Mouse (Mus musculus) stomach, postnatal 0 days (tissue): ENCODE measurements around the gene Tmie. TPM values are rescaled to one million over a fixed set of nuclear protein-coding genes. Genes with fewer than 3 reads are reported as not detected.
A peak's percentile ranks its signal among the peaks of the same experiment; 100 is the strongest.

Source experiments
- ATAC-seq: fragments of 200-750 bp; cut with Nextera tagmentation; 2 replicates; pipeline ENCODE4 v1.8.0; 2017; ENCODE audit not compliant: low FRiP score, low TSS enrichment
- DNase-seq: peaks from one replicate; pipeline ENCODE4 v3.0.0-alpha.2; 2016; ENCODE audit warnings: low spot score
- H3K27ac ChIP-seq: fragments of 300-500 bp; sonication (generic); replicated peaks from 2 replicates; pipeline ENCODE4 v1.5.1; 2014; ENCODE audit warnings: mild to moderate bottlenecking, control low read depth
- H3K27me3 ChIP-seq: fragments of 300-500 bp; sonication (generic); 2 replicates; pipeline ENCODE4 v1.6.1; 2014; ENCODE audit warnings: low read length; ENCODE audit not compliant: control insufficient read depth, insufficient read depth
- H3K36me3 ChIP-seq: fragments of 300-500 bp; sonication (generic); 2 replicates; pipeline ENCODE4 v1.6.1; 2014; ENCODE audit warnings: low read length, mixed read lengths; ENCODE audit not compliant: control insufficient read depth, insufficient read depth
- H3K4me1 ChIP-seq: fragments of 300-500 bp; sonication (generic); replicated peaks from 2 replicates; pipeline ENCODE4 v1.6.1; 2014; ENCODE audit warnings: antibody characterized with exemption; ENCODE audit not compliant: control insufficient read depth, insufficient read depth
- H3K4me2 ChIP-seq: fragments of 300-500 bp; sonication (generic); replicated peaks from 2 replicates; pipeline ENCODE4 v1.6.1; 2014; ENCODE audit warnings: low read depth, mild to moderate bottlenecking, control low read depth, moderate library complexity
- H3K4me3 ChIP-seq: fragments of 300-500 bp; sonication (generic); 2 replicates; pipeline ENCODE4 v1.5.1; 2014; ENCODE audit warnings: low read depth, low read length, control low read depth
- H3K9ac ChIP-seq: fragments of 300-500 bp; sonication (generic); 2 replicates; pipeline ENCODE4 v1.6.1; 2014; ENCODE audit warnings: mild to moderate bottlenecking, low read length, control low read depth, mixed read lengths
- H3K9me3 ChIP-seq: fragments of 300-500 bp; sonication (generic); 2 replicates; pipeline ENCODE4 v1.6.1; 2016; ENCODE audit warnings: low read length; ENCODE audit not compliant: control insufficient read depth
- CTCF ChIP-seq: IDR thresholded peaks from 2 replicates; pipeline ENCODE4 v1.5.1; 2016; ENCODE audit warnings: antibody characterized with exemption, low read depth, mild to moderate bottlenecking, moderate library complexity
- EP300 ChIP-seq: optimal IDR thresholded peaks from 2 replicates; pipeline ENCODE3; 2016; ENCODE audit warnings: antibody characterized with exemption
- WGBS: fragments of 180-500 bp; shearing (Covaris S2); extraction: QIAGEN DNeasy Blood & Tissue Kit; methylation state at CpG from one replicate; pipeline ENCODE4 v1.1.7; 2014; 5-methylcytosine and 5-hydroxymethylcytosine counted together
- polyA plus RNA-seq: library from polyadenylated mRNA; unstranded; fragments of >200 nt; fragmentation: Nextera tagmentation; extraction: Ambion mirVana; gene quantifications from 2 replicates; pipeline ENCODE4 v1.2.1, GENCODE M21; 2015

Gene Tmie
- polyA plus RNA-seq, 1 experiment from 2014 or later = 1.5 TPM

- Histone ChIP-seq H3K4me1 (no peaks in the 10 kb centered on the region), H3K27me3 (no peaks in the 10 kb centered on the region), H3K4me3 (no peak overlapping the region), H3K36me3 (no peaks in the 10 kb centered on the region), H3K27ac (no peak overlapping the region), H3K9ac (no peak overlapping the region), H3K9me3 (no peaks in the 10 kb centered on the region), H3K4me2 (no peak overlapping the region)
- ATAC-seq (no peak), DNase-seq (no peak)
- no peak for TF ChIP-seq CTCF
- TF ChIP-seq EP300 = no peak
- 71% methylated on average over 5 of the region's 5 CpGs for WGBS
Observed at GRCm38 (mm10) chr9:110858967-110859596, 20.8 kb downstream of the Tmie start.

- H3K9ac ChIP-seq = no peak overlapping the region
- no peak overlapping the region for H3K27ac ChIP-seq
- H3K36me3 ChIP-seq = no peaks in the 10 kb centered on the region
- WGBS = 59% methylated on average over 5 of the region's 5 CpGs
- no peaks in the 10 kb centered on the region for H3K9me3 ChIP-seq
- no peaks in the 10 kb centered on the region for H3K27me3 ChIP-seq
- H3K4me3 ChIP-seq = no peak overlapping the region
- H3K4me2 ChIP-seq = no peak overlapping the region
- ATAC-seq (no peak), DNase-seq (no peak)
- no peaks in the 10 kb centered on the region for H3K4me1 ChIP-seq
- TF ChIP-seq EP300 (no peak), CTCF (no peak)
Observed at GRCm38 (mm10) chr9:110858523-110858922, 21.4 kb downstream of the Tmie start.

GRCm38 (mm10) chr9:110857781-110858472 lies 22.0 kb downstream of the Tmie start, which contains the start of gene Prss50:
Prss50 (plus strand) TSS chr9:110857967.
- peak; percentile 38; the same call in 1 of the 2 replicates for ATAC-seq
- H3K9ac ChIP-seq = no peak within 1 kb of the TSS

GRCm38 (mm10) chr9:110856920-110857319 lies 23.0 kb downstream of the Tmie start:
- Histone ChIP-seq H3K27ac (no peak overlapping the region), H3K9me3 (no peaks in the 10 kb centered on the region), H3K27me3 (no peaks in the 10 kb centered on the region), H3K36me3 (no peaks in the 10 kb centered on the region), H3K4me2 (no peak overlapping the region), H3K4me1 (no peaks in the 10 kb centered on the region), H3K9ac (no peak overlapping the region), H3K4me3 (no peak overlapping the region)
- WGBS = 41% methylated on average over 4 of the region's 4 CpGs
- ATAC-seq (no peak), DNase-seq (no peak)
- TF ChIP-seq EP300 (no peak), CTCF (no peak)

More at GRCm38 (mm10) chr9:110857781-110858472, 22.0 kb downstream of the Tmie start, which contains the start of gene Prss50:
- H3K9me3 ChIP-seq = no peaks in the 10 kb centered on the region
- H3K36me3 ChIP-seq = no peaks in the 10 kb centered on the region
- TF ChIP-seq CTCF (peak; percentile 68), EP300 (no peak)
- H3K4me1 ChIP-seq = no peaks in the 10 kb centered on the region
- 12% methylated on average over 43 of the region's 50 CpGs for WGBS
- H3K27ac ChIP-seq = no peak within 1 kb of the TSS
- H3K27me3 ChIP-seq = no peaks in the 10 kb centered on the region
- peak; percentile 40 for DNase-seq
- peak within 1 kb of the TSS; percentile 42 for H3K4me2 ChIP-seq
- peak within 1 kb of the TSS; percentile 12; the same call in 1 of the 2 replicates for H3K4me3 ChIP-seq

GRCm38 (mm10) chr9:110855903-110856302 lies 24.0 kb downstream of the Tmie start:
- no peaks in the 10 kb centered on the region for H3K27me3 ChIP-seq
- H3K36me3 ChIP-seq = no peaks in the 10 kb centered on the region
- no peak overlapping the region for H3K4me3 ChIP-seq
- TF ChIP-seq CTCF (no peak), EP300 (no peak)
- DNase-seq = no peak
- 65% methylated on average over 7 of the region's 7 CpGs for WGBS
- H3K9me3 ChIP-seq = no peaks in the 10 kb centered on the region
- no peaks in the 10 kb centered on the region for H3K4me1 ChIP-seq
- no peak overlapping the region for H3K27ac ChIP-seq
- no peak overlapping the region for H3K4me2 ChIP-seq
- no peak overlapping the region for H3K9ac ChIP-seq
- ATAC-seq = no peak

GRCm38 (mm10) chr9:110849162-110849561 lies 30.8 kb downstream of the Tmie start:
- Histone ChIP-seq H3K36me3 (no peaks in the 10 kb centered on the region), H3K4me2 (no peak overlapping the region), H3K9ac (no peak overlapping the region), H3K4me3 (no peak overlapping the region), H3K4me1 (no peaks in the 10 kb centered on the region), H3K27ac (no peak overlapping the region), H3K27me3 (no peaks in the 10 kb centered on the region), H3K9me3 (no peaks in the 10 kb centered on the region)
- no peak for DNase-seq
- WGBS = 71% methylated on average over 7 of the region's 7 CpGs
- no peak for TF ChIP-seq EP300
- TF ChIP-seq CTCF = no peak
- no peak for ATAC-seq
